Mouse (Mus musculus) MEL (cell line): ENCODE measurements at regions not wholly inside any gene's neighbourhood (a gene's known extent, or its start where the extent isn't known, plus 50 kb on each side); places are given as distances from the start of the nearest gene placed in this dataset.

Experiments used
- DNase-seq: peaks from one replicate; pipeline ENCODE4 v3.0.0; 2011; ENCODE audit warnings: low read depth, low spot score
- H3K27ac ChIP-seq: 2 replicates; pipeline ENCODE4 v1.5.1; 2012; ENCODE audit warnings: low read depth, mild to moderate bottlenecking, control low read depth, low read length, moderate library complexity; ENCODE audit not compliant: control insufficient read depth
- H3K27me3 ChIP-seq, 2 experiments: fragments of 150-350 bp in 1 of 2; sonication (generic) in 1 of 2; 2 replicates each; pipeline ENCODE4 v1.6.1; 2012; ENCODE audit warnings: low read length in 2 of 2, mild to moderate bottlenecking in 2 of 2, improper control_type of control experiment in 1 of 2, moderate library complexity in 1 of 2; ENCODE audit not compliant: insufficient read depth in 2 of 2, control insufficient read depth in 1 of 2
- H3K36me3 ChIP-seq, 2 experiments: 2 replicates each; pipeline ENCODE4 v1.6.1; 2012 to 2014; ENCODE audit warnings: low read length in 2 of 2, improper control_type of control experiment in 1 of 2, inconsistent platforms in 1 of 2, mild to moderate bottlenecking in 1 of 2; ENCODE audit not compliant: insufficient read depth in 2 of 2, control insufficient read depth in 1 of 2
- H3K4me1 ChIP-seq, 2 experiments: fragments of 150-350 bp in 1 of 2; sonication (generic) in 1 of 2; 2 replicates each; pipeline ENCODE4 v1.6.1; 2012; ENCODE audit warnings: low read length in 2 of 2, improper control_type of control experiment in 1 of 2, mild to moderate bottlenecking in 1 of 2; ENCODE audit not compliant: insufficient read depth in 2 of 2, control insufficient read depth in 1 of 2
- H3K4me3 ChIP-seq, 2 experiments: fragments of 150-350 bp in 1 of 2; sonication (generic) in 1 of 2; 2 replicates each; pipeline ENCODE4 v1.5.1; 2012; ENCODE audit warnings: low read depth in 2 of 2, low read length in 2 of 2, mild to moderate bottlenecking in 2 of 2, moderate library complexity in 2 of 2, control low read depth in 1 of 2, improper control_type of control experiment in 1 of 2; ENCODE audit not compliant: control insufficient read depth in 1 of 2, insufficient read depth in 1 of 2
- H3K79me2 ChIP-seq: 2 replicates; pipeline ENCODE4 v1.6.1; 2012; ENCODE audit warnings: mild to moderate bottlenecking, low read length, moderate library complexity; ENCODE audit not compliant: control insufficient read depth, poor library complexity, insufficient read depth
- H3K9ac ChIP-seq: 2 replicates; pipeline ENCODE4 v1.6.1; 2012; ENCODE audit warnings: low read depth, mild to moderate bottlenecking, control low read depth, low read length, moderate library complexity; ENCODE audit not compliant: control insufficient read depth, poor library complexity, severe bottlenecking
- H3K9me3 ChIP-seq: fragments of 150-350 bp; sonication (generic); replicated peaks from 2 replicates; pipeline ENCODE4 v1.6.1; 2012; ENCODE audit warnings: mild to moderate bottlenecking, low read length, improper control_type of control experiment, moderate library complexity; ENCODE audit not compliant: insufficient read depth
- CHD1 ChIP-seq: IDR thresholded peaks from 2 replicates; pipeline ENCODE4 v1.6.1; 2012; ENCODE audit warnings: low read depth, mild to moderate bottlenecking, inconsistent platforms, low read length, improper control_type of control experiment
- E2F4 ChIP-seq: IDR thresholded peaks from 2 replicates; pipeline ENCODE4 v1.6.1; 2011; ENCODE audit warnings: low read depth, low read length, improper control_type of control experiment, borderline replicate concordance
- ETS1 ChIP-seq: IDR thresholded peaks from 2 replicates; pipeline ENCODE4 v1.6.1; 2012; ENCODE audit warnings: low read depth, mild to moderate bottlenecking, inconsistent platforms, low read length, improper control_type of control experiment, moderate library complexity
- GABPA ChIP-seq: IDR thresholded peaks from 2 replicates; pipeline ENCODE4 v1.6.1; 2012; ENCODE audit warnings: low read depth, mild to moderate bottlenecking, inconsistent platforms, low read length, improper control_type of control experiment, moderate library complexity
- JUND ChIP-seq: IDR thresholded peaks from 2 replicates; pipeline ENCODE4 v1.6.1; 2011; ENCODE audit warnings: low read depth, mild to moderate bottlenecking, improper control_type of control experiment, low read length
- KAT2A ChIP-seq: conservative IDR thresholded peaks from 2 replicates; pipeline ENCODE4 v1.6.1; 2012; ENCODE audit warnings: low read depth, low read length, improper control_type of control experiment, inconsistent platforms
- MAFK ChIP-seq: IDR thresholded peaks from 2 replicates; pipeline ENCODE4 v1.6.1; 2011; ENCODE audit warnings: low read depth, mild to moderate bottlenecking, low read length, improper control_type of control experiment, borderline replicate concordance
- MAX ChIP-seq: IDR thresholded peaks from 2 replicates; pipeline ENCODE4 v1.6.1; 2011; ENCODE audit warnings: low read length, improper control_type of control experiment
- MAZ ChIP-seq: IDR thresholded peaks from 2 replicates; pipeline ENCODE4 v1.6.1; 2012; ENCODE audit warnings: low read depth, mild to moderate bottlenecking, inconsistent platforms, low read length, improper control_type of control experiment
- MXI1 ChIP-seq: IDR thresholded peaks from 2 replicates; pipeline ENCODE4 v1.6.1; 2011; ENCODE audit warnings: mild to moderate bottlenecking, low read depth, low read length, improper control_type of control experiment
- MYC ChIP-seq: IDR thresholded peaks from 2 replicates; pipeline ENCODE4 v1.6.1; 2011; ENCODE audit warnings: low read depth, mild to moderate bottlenecking, low read length, improper control_type of control experiment, moderate library complexity
- NELFE ChIP-seq: IDR thresholded peaks from 2 replicates; pipeline ENCODE4 v1.6.1; 2011; ENCODE audit warnings: low read depth, low read length, improper control_type of control experiment
- RAD21 ChIP-seq: IDR thresholded peaks from 2 replicates; pipeline ENCODE4 v1.6.1; 2011; ENCODE audit warnings: mild to moderate bottlenecking, low read depth, low read length, improper control_type of control experiment
- TAL1 ChIP-seq: IDR thresholded peaks from 2 replicates; pipeline ENCODE4 v1.6.1; 2012; ENCODE audit warnings: mild to moderate bottlenecking, inconsistent platforms, low read length, moderate library complexity, mixed read lengths
- UBTF ChIP-seq: IDR thresholded peaks from 2 replicates; pipeline ENCODE4 v1.6.1; 2012; ENCODE audit warnings: low read depth, mild to moderate bottlenecking, inconsistent platforms, low read length, improper control_type of control experiment, moderate library complexity, borderline replicate concordance; ENCODE audit not compliant: insufficient read depth
- ZC3H11A ChIP-seq: IDR thresholded peaks from 2 replicates; pipeline ENCODE4 v1.6.1; 2012; ENCODE audit warnings: low read depth, mild to moderate bottlenecking, inconsistent platforms, low read length, improper control_type of control experiment

DNA sequence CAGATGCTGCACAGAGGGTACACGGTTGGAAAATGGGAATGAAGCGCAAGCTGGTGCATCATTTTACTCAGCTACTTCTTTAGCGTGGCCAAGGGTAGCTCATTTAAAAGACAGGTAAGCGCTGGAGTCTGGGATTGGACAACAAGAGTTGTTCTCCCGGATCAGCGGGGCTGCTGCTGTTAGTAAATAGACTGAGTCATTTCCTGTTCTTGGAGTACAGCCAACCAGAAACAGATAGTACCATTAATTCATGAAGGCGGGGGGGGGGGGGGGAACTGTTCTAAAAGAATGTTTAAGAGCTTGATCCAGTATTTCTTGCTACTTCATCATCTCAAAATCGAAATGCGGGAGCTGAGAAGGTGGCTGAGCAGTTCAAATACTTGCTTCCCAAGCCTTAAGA is 183.5 kb upstream of the Rbms3 start:
- Histone ChIP-seq H3K9ac (no peak overlapping the region), H3K79me2 (no peaks in the 10 kb centered on the region), H3K36me3 (no peaks in the 10 kb centered on the region), H3K27me3 (no peaks in the 10 kb centered on the region), H3K9me3 (no peaks in the 10 kb centered on the region), H3K4me3 (no peak overlapping the region), H3K4me1 (no peaks in the 10 kb centered on the region), H3K27ac (no peak overlapping the region)
- TF ChIP-seq RAD21 (no peak), MYC (no peak), E2F4 (no peak)
- DNase-seq = no peak

GRCm38 (mm10) chr9:117805812-117806211 is 176.1 kb upstream of the Rbms3 start:
- Histone ChIP-seq H3K27ac (no peak overlapping the region), H3K9me3 (no peaks in the 10 kb centered on the region), H3K4me1 (no peaks in the 10 kb centered on the region), H3K4me3 (no peak overlapping the region), H3K36me3 (no peaks in the 10 kb centered on the region), H3K79me2 (no peaks in the 10 kb centered on the region), H3K27me3 (no peaks in the 10 kb centered on the region), H3K9ac (no peak overlapping the region)
- no peak for DNase-seq
- TF ChIP-seq KAT2A = no peak
- TF ChIP-seq MXI1 = no peak
- no peak for TF ChIP-seq RAD21
- no peak for TF ChIP-seq MAX
- TF ChIP-seq ZC3H11A = no peak
- TF ChIP-seq JUND = no peak
- no peak for TF ChIP-seq GABPA
- no peak for TF ChIP-seq NELFE
- no peak for TF ChIP-seq MAFK
- TF ChIP-seq UBTF = no peak
- no peak for TF ChIP-seq CHD1
- TF ChIP-seq MAZ = no peak
- TF ChIP-seq TAL1 = no peak

DNA sequence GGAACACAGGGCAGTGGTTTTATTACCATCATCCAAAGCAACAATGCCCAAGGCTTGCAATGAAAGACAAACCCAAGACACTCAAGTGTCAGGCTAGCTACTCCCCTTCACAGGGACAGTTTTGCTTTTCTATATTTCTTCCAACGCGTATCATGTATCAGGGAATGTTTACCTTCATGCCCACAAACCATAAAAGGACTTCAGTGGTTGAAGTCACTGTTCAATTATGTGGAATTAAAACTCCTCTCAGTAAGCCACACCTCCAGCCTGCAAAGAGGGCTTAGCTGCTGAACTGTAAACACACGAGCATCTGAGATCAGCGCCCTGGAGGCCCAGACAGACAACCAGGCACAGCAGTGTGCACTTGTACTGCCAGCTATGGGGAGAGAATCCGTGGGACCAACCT is 154.5 kb upstream of the Rbms3 start:
- no peaks in the 10 kb centered on the region for H3K27me3 ChIP-seq
- no peak overlapping the region for H3K27ac ChIP-seq
- no peak for DNase-seq
- no peak overlapping the region for H3K4me3 ChIP-seq
- H3K79me2 ChIP-seq = no peaks in the 10 kb centered on the region
- TF ChIP-seq ETS1 = no peak
- H3K36me3 ChIP-seq = no peaks in the 10 kb centered on the region
- no peak overlapping the region for H3K9ac ChIP-seq
- no peaks in the 10 kb centered on the region for H3K9me3 ChIP-seq
- no peaks in the 10 kb centered on the region for H3K4me1 ChIP-seq
